Mouse (Mus musculus): ENCODE results near the gene Gnptg.

GRCm38 (mm10) chr17:25273706-25274501 is 34.0 kb upstream of the Gnptg start:
- TF ChIP-seq CTCF (conservative IDR thresholded peaks at IDR 0.05; ENCODE audit: low read length) (peak; percentile 61), NANOG (IDR thresholded peaks at IDR 0.05; ENCODE audit: borderline replicate concordance, low read length) (no peak), POU5F1 (IDR thresholded peaks at IDR 0.05; ENCODE audit: borderline replicate concordance, low read length) (no peak)
